Mouse (Mus musculus) thymus, postnatal 14 days (tissue): ENCODE results near the gene Nmral1.
A peak's percentile ranks its signal among the peaks of the same experiment; 100 is the strongest.
"Not testable (repeated sequence)": the region's sequence is repeated elsewhere in the genome, so short reads cannot be mapped to it uniquely, and the experiment has no call there.

Experiments used
- DNase-seq: peaks from one replicate; pipeline ENCODE4 v3.0.0; 2021

Gene Nmral1

GRCm38 (mm10) chr16:4718753-4719518, at the start of gene Nmral1:
Nmral1 (minus strand) TSS chr16:4719356.
- peak; percentile 72 for DNase-seq

GRCm38 (mm10) chr16:4768719-4769118, 49.6 kb upstream of the Nmral1 start:
- DNase-seq: no peak

GRCm38 (mm10) chr16:4767012-4767790, 48.0 kb upstream of the Nmral1 start:
- DNase-seq: no peak

GRCm38 (mm10) chr16:4765852-4766251, 46.7 kb upstream of the Nmral1 start:
- DNase-seq: no peak

- DNase-seq: peak; percentile 48
These were observed 44.1 kb upstream of the Nmral1 start for GRCm38 (mm10) chr16:4763276-4763675.

GRCm38 (mm10) chr16:4762437-4762836, 43.3 kb upstream of the Nmral1 start:
- no peak for DNase-seq

GRCm38 (mm10) chr16:4756660-4757335, 37.6 kb upstream of the Nmral1 start:
- DNase-seq: not testable (repeated sequence)

- no peak for DNase-seq
These were observed 34.9 kb upstream of the Nmral1 start for GRCm38 (mm10) chr16:4754045-4754444.

- DNase-seq: no peak
These were observed 33.0 kb upstream of the Nmral1 start for GRCm38 (mm10) chr16:4752155-4752554.

- DNase-seq: no peak
These were observed 23.0 kb upstream of the Nmral1 start for GRCm38 (mm10) chr16:4742186-4742585.

- DNase-seq: no peak
These were observed 20.8 kb upstream of the Nmral1 start for GRCm38 (mm10) chr16:4739994-4740393.

GRCm38 (mm10) chr16:4736262-4736661, 17.1 kb upstream of the Nmral1 start:
- DNase-seq: no peak

GRCm38 (mm10) chr16:4730776-4731358, 11.7 kb upstream of the Nmral1 start:
- no peak for DNase-seq

GRCm38 (mm10) chr16:4727963-4728362, 8.8 kb upstream of the Nmral1 start:
- DNase-seq: no peak

GRCm38 (mm10) chr16:4727526-4727925, 8.4 kb upstream of the Nmral1 start:
- no peak for DNase-seq

- no peak for DNase-seq
These were observed 7.5 kb upstream of the Nmral1 start for GRCm38 (mm10) chr16:4726528-4727128.

GRCm38 (mm10) chr16:4725780-4726527, 6.8 kb upstream of the Nmral1 start, which contains the start of gene Hmox2:
Hmox2 (plus strand) TSS chr16:4726361.
- peak; percentile 97 for DNase-seq

GRCm38 (mm10) chr16:4725266-4725665, 6.1 kb upstream of the Nmral1 start:
- no peak for DNase-seq

GRCm38 (mm10) chr16:4722915-4723209, 3.7 kb upstream of the Nmral1 start:
- peak; percentile 35 for DNase-seq

GRCm38 (mm10) chr16:4722128-4722914, 3.2 kb upstream of the Nmral1 start:
- DNase-seq: peak; percentile 20

GRCm38 (mm10) chr16:4717866-4718265, 1.3 kb downstream of the Nmral1 start:
- DNase-seq: no peak
